Mouse (Mus musculus) E14TG2a.4 (cell line): Measurements from ENCODE around the gene Wdr1.

Experiments
- CTCF ChIP-seq: conservative IDR thresholded peaks from 2 replicates; pipeline ENCODE4 v1.5.1; 2014; ENCODE audit warnings: low read length
- POU5F1 ChIP-seq: IDR thresholded peaks from 2 replicates; pipeline ENCODE4 v1.6.1; 2014; ENCODE audit warnings: low read length, borderline replicate concordance

DNA sequence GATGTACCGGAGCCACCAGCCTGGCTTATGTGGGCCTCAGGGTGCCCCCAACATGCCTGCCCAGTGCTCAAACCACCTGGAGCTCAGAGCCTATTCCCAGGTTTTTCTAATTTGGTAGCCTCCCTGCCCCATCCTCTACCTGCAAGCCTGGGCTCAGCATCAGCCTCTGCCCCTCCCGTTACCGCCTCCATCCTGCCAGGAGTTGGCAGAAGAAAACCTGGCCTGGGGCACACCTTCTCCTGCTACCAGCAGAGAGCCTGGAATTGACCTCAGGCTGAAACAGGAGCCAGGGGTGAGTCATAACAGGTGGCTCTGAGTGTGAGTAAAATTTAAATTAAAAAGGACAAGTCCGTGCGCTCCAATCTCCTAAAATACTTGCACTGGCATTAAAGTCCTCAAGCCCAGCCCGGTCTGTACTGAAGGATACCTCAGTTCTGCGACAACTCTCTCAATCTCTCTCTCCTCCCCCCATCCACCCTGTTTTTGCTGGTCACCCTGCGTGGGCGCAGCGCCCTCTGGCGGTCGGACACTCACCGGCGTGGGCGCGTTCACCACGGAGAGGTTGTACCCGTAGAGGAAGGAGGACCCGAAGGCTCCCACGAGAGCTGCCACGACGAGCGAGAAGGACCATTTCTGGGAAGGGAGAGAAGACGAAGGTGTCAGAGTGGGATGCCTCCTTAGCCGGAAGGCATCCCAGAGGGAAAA, 86.0 kb downstream of the Wdr1 start:
- TF ChIP-seq POU5F1: no peak
- TF ChIP-seq CTCF: no peak
